Mouse (Mus musculus) embryo, embryonic 11.5 days (tissue): ENCODE measurements around the gene Fam160a1.

Experiments
- DNase-seq: peaks from one replicate; pipeline ENCODE4 v3.0.0-alpha.2; 2012; ENCODE audit warnings: low read depth, low spot score

Gene Fam160a1

GRCm38 (mm10) chr3:85817191-85817590, at the start of gene Fam160a1:
Gene Fam160a1, minus strand, starts transcription at chr3:85817291.
- DNase-seq: no peak

GRCm38 (mm10) chr3:85863996-85864395, 46.9 kb upstream of the Fam160a1 start:
- DNase-seq: no peak

DNA sequence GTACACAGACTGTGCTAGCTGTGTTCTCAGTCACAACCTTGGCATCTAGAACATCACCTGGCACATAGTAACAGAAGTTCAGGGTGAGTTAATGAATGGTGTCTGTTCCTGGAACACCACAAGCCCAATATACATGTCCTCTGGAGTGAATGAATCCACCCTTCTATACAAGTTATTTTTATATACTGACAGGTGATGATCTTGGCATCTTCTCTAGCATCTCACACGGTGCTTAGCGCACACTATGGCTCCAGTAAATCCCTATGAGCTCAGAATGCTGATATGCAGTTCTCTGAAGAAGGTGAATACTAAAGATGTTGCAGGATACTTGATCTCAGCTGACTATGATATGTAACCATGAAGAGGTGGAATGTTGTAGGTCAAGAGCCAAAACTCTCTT, 45.8 kb upstream of the Fam160a1 start:
- DNase-seq: no peak

DNA sequence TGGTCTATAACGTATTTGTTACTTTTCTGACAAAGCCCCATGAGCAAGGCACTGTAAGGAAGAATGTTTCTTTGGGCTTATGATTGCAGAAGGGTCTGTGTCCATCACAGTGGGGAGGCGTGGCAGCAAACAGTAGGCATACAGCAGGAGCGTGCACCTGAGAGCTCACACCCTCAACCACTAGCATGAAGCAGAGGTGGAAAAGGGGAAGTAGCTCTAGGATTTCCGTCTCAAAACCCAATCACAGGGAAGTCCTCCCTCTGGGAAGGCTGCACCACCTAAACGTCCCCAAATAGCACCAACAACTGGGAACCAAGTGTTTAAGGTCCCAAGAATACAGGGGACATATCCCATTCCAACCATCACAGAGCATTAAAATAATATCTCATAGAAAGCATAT, 43.9 kb upstream of the Fam160a1 start:
- no peak for DNase-seq

GRCm38 (mm10) chr3:85859311-85859710, 42.2 kb upstream of the Fam160a1 start:
- no peak for DNase-seq

DNA sequence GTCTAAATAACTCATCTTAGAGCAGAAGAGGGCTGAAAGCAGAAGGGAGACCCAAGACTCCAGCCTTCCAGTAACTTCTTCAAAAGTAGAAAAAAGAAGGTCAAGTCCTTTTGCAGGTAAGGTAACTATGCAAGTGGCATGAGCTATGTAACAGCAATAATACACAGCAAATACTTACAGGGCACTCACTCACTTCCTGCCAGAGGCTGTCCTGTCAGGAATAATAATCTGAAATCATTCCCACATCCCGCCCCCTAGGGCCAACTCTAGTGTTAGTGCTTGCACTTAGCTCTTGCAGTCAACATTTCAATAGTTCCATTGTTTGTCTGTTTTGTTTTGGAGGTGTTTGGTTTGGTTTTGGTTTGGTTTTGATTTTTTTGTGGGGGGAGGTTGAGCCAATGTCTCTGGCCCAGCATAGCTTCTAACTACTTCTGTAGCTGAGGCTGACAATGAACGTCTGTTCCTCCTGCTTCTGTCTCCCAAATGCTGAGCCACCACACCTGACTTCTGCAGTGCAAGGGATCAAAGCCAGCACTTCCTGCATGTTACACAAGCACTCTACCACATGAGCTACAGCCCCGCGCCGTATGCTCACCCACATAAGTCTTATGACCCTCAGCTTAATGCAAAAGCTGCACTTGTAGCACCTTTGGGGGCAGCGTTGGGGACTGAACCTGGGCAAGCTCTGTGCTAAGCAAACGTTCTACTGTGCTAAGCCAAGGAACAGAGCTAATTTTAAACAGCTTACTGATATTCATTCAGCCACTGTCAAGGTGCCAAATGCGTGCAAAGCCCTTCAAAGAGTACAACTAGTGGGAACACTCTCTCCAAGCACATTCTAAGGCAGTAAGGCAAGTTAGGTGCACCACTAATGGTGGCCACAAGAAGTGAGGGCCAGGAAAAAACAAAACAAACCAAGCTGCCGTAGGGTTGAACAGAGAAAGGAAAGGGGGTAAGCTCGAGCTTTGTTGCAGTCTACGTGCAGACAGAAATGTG, 41.3 kb upstream of the Fam160a1 start:
- no peak for DNase-seq

DNA sequence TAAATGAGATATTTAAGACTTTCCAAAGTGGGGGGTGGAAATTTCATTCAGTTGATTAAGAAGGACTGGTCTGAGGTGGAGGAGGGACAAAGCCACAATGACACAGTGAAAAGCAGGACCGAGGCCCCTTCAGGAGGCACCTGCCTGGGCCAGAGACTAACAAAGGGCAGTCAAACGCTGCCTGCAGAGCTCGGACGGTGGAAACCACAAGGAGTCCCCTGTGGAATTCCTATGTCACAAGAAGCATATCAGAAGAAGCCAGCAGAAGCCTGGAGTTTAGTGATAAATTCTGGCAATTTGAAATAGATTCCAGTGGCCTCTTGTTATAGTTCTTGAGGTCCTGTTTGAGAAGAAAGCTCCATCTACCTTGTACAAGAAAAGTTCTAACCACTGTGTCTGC, 40.0 kb upstream of the Fam160a1 start:
- no peak for DNase-seq

- DNase-seq: no peak
Measured at GRCm38 (mm10) chr3:85855947-85856346, 38.9 kb upstream of the Fam160a1 start.

DNA sequence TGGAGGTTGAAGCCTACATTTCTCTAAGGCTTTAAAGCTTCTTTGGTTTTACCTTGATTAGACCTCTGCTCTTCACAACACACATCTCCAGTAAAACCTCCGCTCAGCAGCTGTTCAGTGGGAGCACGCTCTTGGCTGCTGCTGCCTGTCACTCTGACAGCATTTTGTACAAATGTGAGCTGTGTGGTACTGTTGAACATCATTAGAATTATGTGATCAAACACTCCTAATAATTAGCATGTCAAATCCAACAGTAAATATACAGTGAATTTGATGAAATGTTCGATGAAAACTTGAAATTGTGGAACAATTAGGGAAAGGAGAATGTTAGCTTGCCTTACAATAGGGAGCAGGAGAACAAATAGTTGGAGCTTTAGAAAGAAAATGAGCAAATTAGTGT, 38.0 kb upstream of the Fam160a1 start:
- DNase-seq: no peak

- DNase-seq: no peak
Measured at GRCm38 (mm10) chr3:85854143-85854542, 37.1 kb upstream of the Fam160a1 start.

GRCm38 (mm10) chr3:85853715-85854114, 36.6 kb upstream of the Fam160a1 start:
- no peak for DNase-seq

GRCm38 (mm10) chr3:85850079-85850478, 33.0 kb upstream of the Fam160a1 start:
- no peak for DNase-seq

GRCm38 (mm10) chr3:85846316-85846715, 29.2 kb upstream of the Fam160a1 start:
- no peak for DNase-seq

DNA sequence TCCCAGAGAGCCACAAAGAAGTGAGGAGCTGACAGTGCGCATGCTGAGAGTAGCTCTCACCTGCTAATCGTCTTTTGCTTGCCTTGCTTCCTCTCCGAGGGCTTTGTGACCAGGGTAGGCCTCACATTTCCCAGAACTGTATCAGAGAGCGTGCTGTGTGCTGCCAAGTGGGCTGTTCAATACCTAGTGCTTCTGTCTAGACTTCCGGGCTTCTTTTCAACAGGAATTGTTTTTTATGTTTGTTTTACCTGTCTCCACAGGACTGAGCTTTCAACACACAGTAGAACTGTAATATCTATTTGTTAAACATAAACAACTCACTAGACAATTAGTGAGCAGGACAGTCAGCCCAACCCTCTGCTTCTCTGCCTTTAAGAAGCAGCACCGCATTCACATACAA, 28.2 kb upstream of the Fam160a1 start:
- no peak for DNase-seq

GRCm38 (mm10) chr3:85842881-85843218, 25.8 kb upstream of the Fam160a1 start:
- no peak for DNase-seq

GRCm38 (mm10) chr3:85842177-85842880, 25.2 kb upstream of the Fam160a1 start:
- DNase-seq: no peak

DNA sequence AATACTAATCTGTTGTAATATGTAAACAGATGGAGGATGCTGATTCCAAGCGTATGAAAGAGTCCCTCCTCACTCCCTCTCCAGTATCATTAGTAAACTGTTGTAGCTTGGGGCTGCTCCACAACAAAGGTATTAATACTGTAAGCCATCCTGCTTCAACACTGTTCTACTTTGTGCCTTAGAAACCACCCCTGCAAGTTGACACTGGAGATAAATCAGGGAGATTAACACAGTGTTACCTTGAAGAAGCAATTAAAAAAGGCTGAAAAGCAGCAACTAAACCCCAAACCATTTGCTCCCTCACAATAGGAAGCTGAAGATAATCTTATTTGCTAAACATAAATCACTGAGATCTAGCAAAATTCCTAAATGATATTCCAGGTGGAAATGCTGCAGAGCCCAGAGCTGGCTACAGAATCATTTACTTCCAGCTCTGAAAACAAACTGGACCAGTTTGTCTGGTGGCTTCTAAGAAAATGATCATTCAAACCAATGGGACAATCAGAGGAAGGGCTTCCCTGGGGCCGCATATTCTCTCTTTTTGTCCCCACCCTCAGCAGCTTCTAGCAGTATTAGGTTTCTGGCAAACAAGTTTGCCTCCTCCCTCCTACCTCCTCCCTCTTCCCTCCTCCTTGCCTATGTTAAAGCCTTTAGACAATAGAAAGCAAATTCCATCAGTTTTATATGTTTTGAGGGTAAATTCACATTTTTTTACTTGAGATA, 24.5 kb upstream of the Fam160a1 start:
- no peak for DNase-seq

DNA sequence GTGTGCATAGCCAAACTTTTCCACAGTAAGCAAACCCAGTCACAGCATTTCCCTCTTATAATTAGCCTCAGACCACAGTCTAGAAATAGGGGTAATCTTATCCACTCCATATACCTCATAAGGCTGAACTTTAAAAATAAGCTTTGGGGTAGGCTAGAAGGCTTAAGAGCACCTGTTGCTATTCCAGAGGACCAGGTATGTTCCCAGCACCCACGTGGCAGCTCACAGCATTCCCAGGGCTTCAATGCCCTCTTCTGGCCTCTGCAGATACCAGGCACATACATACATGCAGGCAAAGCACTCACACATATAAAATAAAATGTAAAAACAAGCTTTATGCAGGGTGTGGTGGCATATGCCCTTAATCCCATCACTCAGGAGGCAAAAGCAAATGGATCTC, 16.5 kb upstream of the Fam160a1 start:
- DNase-seq: no peak

GRCm38 (mm10) chr3:85832490-85833155, 15.5 kb upstream of the Fam160a1 start:
- no peak for DNase-seq

GRCm38 (mm10) chr3:85831785-85832184, 14.7 kb upstream of the Fam160a1 start:
- DNase-seq: no peak

DNA sequence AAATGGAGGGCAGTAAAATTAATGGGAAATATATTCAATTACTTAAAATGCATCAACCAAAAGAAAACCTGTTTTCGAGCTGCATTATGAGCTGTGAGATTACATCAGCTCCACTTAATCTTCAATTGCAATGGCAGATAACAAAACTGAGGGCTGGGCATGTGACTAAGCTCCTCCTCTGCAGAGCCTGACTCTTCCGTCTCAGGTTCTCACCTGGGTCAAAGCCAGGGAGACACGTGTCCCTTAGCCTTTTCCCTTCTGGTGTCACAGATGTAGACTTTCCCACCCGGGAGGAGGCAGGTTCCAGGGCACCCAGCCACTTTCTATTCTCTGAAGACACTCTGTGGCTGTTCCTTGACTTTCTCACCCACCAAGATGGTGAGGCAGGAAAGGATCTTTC, 12.0 kb upstream of the Fam160a1 start:
- DNase-seq: no peak

DNA sequence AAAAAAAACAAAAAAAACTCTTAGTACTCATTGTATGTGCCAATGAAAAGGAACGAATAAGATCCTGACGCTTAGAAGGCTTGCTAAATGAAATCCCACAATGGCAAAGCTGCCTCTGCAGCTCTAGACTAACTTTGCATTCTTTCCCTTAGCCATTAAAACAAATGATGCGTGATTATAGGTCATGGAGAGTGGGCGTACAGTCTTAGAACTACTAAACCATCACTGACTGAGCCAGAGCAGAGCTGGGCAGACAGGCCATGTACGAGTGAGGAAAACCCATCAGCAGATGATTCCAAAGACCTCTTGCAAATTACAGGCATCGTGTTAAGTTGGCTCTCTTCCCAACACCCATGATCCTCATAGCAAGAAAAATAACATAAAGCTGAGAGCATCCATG, 10.7 kb upstream of the Fam160a1 start:
- no peak for DNase-seq
